Mouse (Mus musculus) limb, embryonic 15.5 days (tissue): ENCODE measurements around the gene Ogfod1. TPM values are rescaled to one million over a fixed set of nuclear protein-coding genes. Genes with fewer than 3 reads are reported as not detected.

Experiments used
- ATAC-seq: fragments of 200-750 bp; cut with Nextera tagmentation; 2 replicates; pipeline ENCODE4 v1.8.0; 2017; ENCODE audit warnings: low read depth, moderate TSS enrichment; ENCODE audit not compliant: insufficient number of reproducible peaks, low FRiP score, low TSS enrichment
- H3K27ac ChIP-seq: fragments of 300-500 bp; sonication (generic); 2 replicates; pipeline ENCODE4 v1.5.1; 2015; ENCODE audit warnings: moderate library complexity, mild to moderate bottlenecking, inconsistent platforms
- H3K27me3 ChIP-seq: fragments of 300-500 bp; sonication (generic); 2 replicates; pipeline ENCODE4 v1.6.1; 2015; ENCODE audit warnings: inconsistent platforms
- H3K36me3 ChIP-seq: fragments of 300-500 bp; sonication (generic); 2 replicates; pipeline ENCODE4 v1.6.1; 2015; ENCODE audit warnings: inconsistent platforms
- H3K4me1 ChIP-seq: fragments of 300-500 bp; sonication (generic); 2 replicates; pipeline ENCODE4 v1.6.1; 2015; ENCODE audit warnings: inconsistent platforms
- H3K4me2 ChIP-seq: fragments of 300-500 bp; sonication (generic); 2 replicates; pipeline ENCODE4 v1.6.1; 2015; ENCODE audit warnings: mild to moderate bottlenecking, inconsistent platforms
- H3K4me3 ChIP-seq: fragments of 300-500 bp; sonication (generic); 2 replicates; pipeline ENCODE4 v1.5.1; 2015; ENCODE audit warnings: mild to moderate bottlenecking, inconsistent platforms
- H3K9ac ChIP-seq: fragments of 300-500 bp; sonication (generic); 2 replicates; pipeline ENCODE4 v1.6.1; 2015; ENCODE audit warnings: inconsistent platforms
- H3K9me3 ChIP-seq: fragments of 300-500 bp; sonication (generic); 2 replicates; pipeline ENCODE4 v1.6.1; 2016; ENCODE audit warnings: inconsistent platforms
- WGBS: fragments of 180-500 bp; shearing (Covaris S2); methylation state at CpG from one replicate; pipeline ENCODE4 v1.1.7; 2015; 5-methylcytosine and 5-hydroxymethylcytosine counted together
- polyA plus RNA-seq: library from polyadenylated mRNA; unstranded; fragments of >200 nt; fragmentation: Nextera tagmentation; extraction: Ambion mirVana; gene quantifications from 2 replicates; pipeline ENCODE4 v1.2.1, GENCODE M21; 2015

Gene Ogfod1
- 12.8 and 13.1 TPM in 2 replicates for polyA plus RNA-seq

- peak within 1 kb of the TSS; percentile 75 for H3K4me2 ChIP-seq
- no peaks in the 10 kb centered on the region for H3K27me3 ChIP-seq
- H3K4me1 ChIP-seq, result peaks cover 15% of the 10 kb centered on the region
- H3K36me3 ChIP-seq, result no peaks in the 10 kb centered on the region
- WGBS, result under 1% methylated on average over 41 of the region's 41 CpGs
- no peaks in the 10 kb centered on the region for H3K9me3 ChIP-seq
- H3K4me3 ChIP-seq, result peak within 1 kb of the TSS; percentile 84
- peak within 1 kb of the TSS; percentile 85 for H3K27ac ChIP-seq
- peak; percentile 100 for ATAC-seq
- peak within 1 kb of the TSS; percentile 47 for H3K9ac ChIP-seq
Measured at GRCm38 (mm10) chr8:94036944-94037524, at the start of gene Ogfod1, which contains the start of gene Nudt21. TSS of gene Ogfod1 (plus strand) at chr8:94037198. TSS of gene Nudt21 (minus strand) at chr8:94037031.

- Histone ChIP-seq H3K36me3 (peaks cover 49% of the 10 kb centered on the region), H3K4me1 (no peaks in the 10 kb centered on the region), H3K9me3 (no peaks in the 10 kb centered on the region), H3K27ac (no peak overlapping the region), H3K9ac (no peak overlapping the region), H3K27me3 (no peaks in the 10 kb centered on the region), H3K4me3 (no peak overlapping the region), H3K4me2 (no peak overlapping the region)
- no peak for ATAC-seq
- WGBS, result 91% methylated on average over 4 of the region's 4 CpGs
Measured at GRCm38 (mm10) chr8:93989739-93990138, 47.3 kb upstream of the Ogfod1 start.

- no peak overlapping the region for H3K9ac ChIP-seq
- no peak overlapping the region for H3K27ac ChIP-seq
- peaks cover 52% of the 10 kb centered on the region for H3K36me3 ChIP-seq
- WGBS, result 69% methylated on average over 2 of the region's 2 CpGs
- H3K4me2 ChIP-seq, result no peak overlapping the region
- H3K9me3 ChIP-seq, result no peaks in the 10 kb centered on the region
- no peak overlapping the region for H3K4me3 ChIP-seq
- no peak for ATAC-seq
- H3K27me3 ChIP-seq, result no peaks in the 10 kb centered on the region
- H3K4me1 ChIP-seq, result no peaks in the 10 kb centered on the region
Measured at GRCm38 (mm10) chr8:93998961-93999360, 38.0 kb upstream of the Ogfod1 start.

- H3K36me3 ChIP-seq, result peaks cover 36% of the 10 kb centered on the region
- no peak overlapping the region for H3K9ac ChIP-seq
- H3K4me3 ChIP-seq, result no peak overlapping the region
- WGBS, result 91% methylated on average over 9 of the region's 9 CpGs
- H3K4me1 ChIP-seq, result peaks cover 3% of the 10 kb centered on the region
- no peaks in the 10 kb centered on the region for H3K9me3 ChIP-seq
- H3K27me3 ChIP-seq, result no peaks in the 10 kb centered on the region
- no peak overlapping the region for H3K27ac ChIP-seq
- ATAC-seq, result no peak
- H3K4me2 ChIP-seq, result no peak overlapping the region
Measured at GRCm38 (mm10) chr8:94004139-94004538, 32.9 kb upstream of the Ogfod1 start.

GRCm38 (mm10) chr8:94009243-94009845 is 27.7 kb upstream of the Ogfod1 start:
- H3K36me3 ChIP-seq, result peaks cover 4% of the 10 kb centered on the region
- H3K27ac ChIP-seq, result no peak overlapping the region
- no peaks in the 10 kb centered on the region for H3K27me3 ChIP-seq
- H3K4me1 ChIP-seq, result peaks cover 26% of the 10 kb centered on the region
- H3K9ac ChIP-seq, result no peak overlapping the region
- H3K4me2 ChIP-seq, result no peak overlapping the region
- 66% methylated on average over 15 of the region's 15 CpGs for WGBS
- H3K4me3 ChIP-seq, result no peak overlapping the region
- ATAC-seq, result no peak
- H3K9me3 ChIP-seq, result no peaks in the 10 kb centered on the region

GRCm38 (mm10) chr8:94010101-94010705 is 26.8 kb upstream of the Ogfod1 start:
- no peak overlapping the region for H3K9ac ChIP-seq

GRCm38 (mm10) chr8:94011076-94012012 is 25.7 kb upstream of the Ogfod1 start:
- H3K36me3 ChIP-seq, result no peaks in the 10 kb centered on the region
- peak overlapping the region; percentile 95 for H3K4me2 ChIP-seq
- H3K27me3 ChIP-seq, result no peaks in the 10 kb centered on the region
- H3K9ac ChIP-seq, result peak overlapping the region; percentile 96
- no peaks in the 10 kb centered on the region for H3K9me3 ChIP-seq
- peak overlapping the region; percentile 95 for H3K27ac ChIP-seq
- peaks cover 26% of the 10 kb centered on the region for H3K4me1 ChIP-seq
- H3K4me3 ChIP-seq, result peak overlapping the region; percentile 96
- 0 out of 2 replicates have a peak, but pooled peaks have one; percentile 1 for ATAC-seq
- 2% methylated on average over 46 of the region's 48 CpGs for WGBS

More at GRCm38 (mm10) chr8:94010101-94010705, 26.8 kb upstream of the Ogfod1 start:
- Histone ChIP-seq H3K9me3 (no peaks in the 10 kb centered on the region), H3K36me3 (no peaks in the 10 kb centered on the region), H3K4me2 (no peak overlapping the region), H3K4me1 (peaks cover 26% of the 10 kb centered on the region), H3K4me3 (no peak overlapping the region), H3K27me3 (no peaks in the 10 kb centered on the region), H3K27ac (no peak overlapping the region)
- no peak for ATAC-seq
- 69% methylated on average over 2 of the region's 2 CpGs for WGBS

- H3K27ac ChIP-seq, result peak within 1 kb of the TSS; percentile 95
- peak within 1 kb of the TSS; percentile 95 for H3K4me2 ChIP-seq
- ATAC-seq, result peak; percentile 84
- WGBS, result under 1% methylated on average over 109 of the region's 130 CpGs
- no peaks in the 10 kb centered on the region for H3K36me3 ChIP-seq
- H3K9me3 ChIP-seq, result no peaks in the 10 kb centered on the region
- peak within 1 kb of the TSS; percentile 96 for H3K9ac ChIP-seq
- no peaks in the 10 kb centered on the region for H3K27me3 ChIP-seq
- H3K4me1 ChIP-seq, result peaks cover 26% of the 10 kb centered on the region
- peak within 1 kb of the TSS; percentile 96 for H3K4me3 ChIP-seq
Measured at GRCm38 (mm10) chr8:94012013-94012951, 24.7 kb upstream of the Ogfod1 start, which contains the start of gene Amfr. TSS of gene Amfr (minus strand) at chr8:94012842.

GRCm38 (mm10) chr8:94013026-94013612 is 23.9 kb upstream of the Ogfod1 start:
- ATAC-seq, result no peak
- Histone ChIP-seq H3K27me3 (no peaks in the 10 kb centered on the region), H3K9ac (peak overlapping the region; percentile 96), H3K27ac (peak overlapping the region; percentile 95), H3K4me3 (peak overlapping the region; percentile 96), H3K4me1 (peaks cover 26% of the 10 kb centered on the region), H3K9me3 (no peaks in the 10 kb centered on the region), H3K36me3 (no peaks in the 10 kb centered on the region), H3K4me2 (peak overlapping the region; percentile 95)
- 42% methylated on average over 7 of the region's 7 CpGs for WGBS

GRCm38 (mm10) chr8:94023916-94024315 is 13.1 kb upstream of the Ogfod1 start:
- no peak overlapping the region for H3K9ac ChIP-seq
- no peak overlapping the region for H3K4me2 ChIP-seq
- H3K4me1 ChIP-seq, result no peaks in the 10 kb centered on the region
- no peak for ATAC-seq
- peaks cover 73% of the 10 kb centered on the region for H3K36me3 ChIP-seq
- no peaks in the 10 kb centered on the region for H3K27me3 ChIP-seq
- 92% methylated on average over 6 of the region's 6 CpGs for WGBS
- H3K27ac ChIP-seq, result no peak overlapping the region
- H3K9me3 ChIP-seq, result no peaks in the 10 kb centered on the region
- H3K4me3 ChIP-seq, result no peak overlapping the region
